Mouse (Mus musculus) adrenal gland, postnatal 0 days (tissue): ENCODE results near the gene Arl14. TPM values are rescaled to one million over a fixed set of nuclear protein-coding genes. Genes with fewer than 3 reads are reported as not detected.

Experiments
- polyA plus RNA-seq: library from polyadenylated mRNA; unstranded; fragments of >200 nt; fragmentation: Nextera tagmentation; extraction: Ambion mirVana; gene quantifications from 2 replicates; pipeline ENCODE4 v1.2.1, GENCODE M21; 2015

Gene Arl14
- not detected in 2 replicates for polyA plus RNA-seq

DNA sequence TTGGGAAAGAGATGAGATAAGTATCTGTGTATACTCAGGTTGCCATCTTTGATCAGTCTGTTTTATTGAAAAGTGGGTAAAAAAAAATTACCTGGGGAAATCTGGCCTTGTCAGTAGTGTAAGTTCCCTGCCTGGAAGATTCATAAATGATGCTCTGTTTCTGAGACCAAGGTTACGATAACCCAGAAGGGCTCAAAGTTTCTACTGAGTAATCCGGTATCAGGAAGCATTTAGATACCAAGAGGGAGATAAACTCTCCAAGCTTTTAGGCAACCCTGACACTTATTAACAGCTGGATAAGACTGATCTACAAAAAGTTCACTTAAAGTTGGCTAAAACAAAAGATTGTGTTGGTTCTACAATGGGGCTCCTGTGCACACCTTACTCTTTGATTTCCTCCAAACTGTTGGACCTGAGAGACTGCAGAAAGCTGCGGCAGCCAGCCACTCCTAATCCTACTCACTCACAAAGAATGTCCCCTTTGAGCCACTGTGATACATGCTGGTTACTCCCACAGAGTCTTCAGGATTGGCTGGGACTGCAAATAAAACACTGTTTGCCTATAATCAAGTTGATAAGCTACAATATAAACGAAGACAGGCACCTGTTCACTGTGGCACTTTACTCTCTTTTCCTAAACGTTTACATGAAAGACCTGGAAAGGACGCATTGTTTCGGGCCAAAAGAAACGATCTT, at the start of gene Arl14:
Gene Arl14, plus strand, starts transcription at position 614 of the 696 bp plus-strand sequence.

Other genes starting within 250 kb of the Arl14 start
- gene Ift80, start 217.8 kb upstream of the Arl14 start, polyA plus RNA-seq = 8.5 and 9.0 TPM in 2 replicates
- 49.5 and 77.3 TPM in 2 replicates for gene Smc4, start 217.7 kb upstream of the Arl14 start, polyA plus RNA-seq
- gene Trim59, start 177.7 kb upstream of the Arl14 start, polyA plus RNA-seq = 23.7 and 31.1 TPM in 2 replicates
- 18.5 and 26.4 TPM in 2 replicates for gene Kpna4, start 95.3 kb upstream of the Arl14 start, polyA plus RNA-seq
- 6.6 and 7.7 TPM in 2 replicates for gene Ppm1l, start 94.4 kb downstream of the Arl14 start, polyA plus RNA-seq